Mouse (Mus musculus): ENCODE measurements around the gene Gm49369. TPM values are rescaled to one million over a fixed set of nuclear protein-coding genes. Genes with fewer than 3 reads are reported as not detected.
A peak's percentile ranks its signal among the peaks of the same experiment; 100 is the strongest.
"Not testable (repeated sequence)": the region's sequence is repeated elsewhere in the genome, so short reads cannot be mapped to it uniquely, and the experiment has no call there.

Gene Gm49369
- total and polyA plus RNA-seq, 3 experiments: 5.2 to 8.4 TPM; not detected in 1

DNA sequence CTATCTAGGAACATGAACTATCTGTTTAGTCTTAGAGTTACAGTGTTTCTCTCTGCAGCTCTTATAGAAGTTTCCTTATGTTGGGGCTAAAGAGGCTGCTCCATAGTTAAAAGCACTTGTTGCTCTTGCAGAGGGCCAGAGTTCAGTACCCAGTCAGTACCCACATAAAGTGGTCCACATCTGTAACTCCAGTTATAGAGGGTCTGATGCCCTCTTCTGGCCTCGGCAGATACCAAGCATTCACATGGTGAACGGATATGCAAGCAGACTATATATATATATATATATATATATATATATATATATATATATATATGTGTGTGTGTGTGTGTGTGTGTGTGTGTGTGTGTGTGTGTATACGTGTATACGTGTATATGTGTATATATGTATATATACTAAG, 25.5 kb upstream of the Gm49369 start:
- Histone ChIP-seq H3K9me3 (replicated peaks; ENCODE audit: low read length) (no peaks in the 10 kb centered on the region), H3K79me2 (replicated peaks; ENCODE audit: control insufficient read depth, extremely low read depth, insufficient read depth, poor library complexity, severe bottlenecking) (no peaks in the 10 kb centered on the region), H3K4me1 (ENCODE audit: control insufficient read depth in 1 of 2, insufficient read depth in 2 of 2) (no peaks in the 10 kb centered on the region), H3K27me3 (replicated peaks) (peaks cover 8% of the 10 kb centered on the region), H3K27ac (ENCODE audit: insufficient read depth, low read depth) (no peak overlapping the region), H3K4me2 (ENCODE audit: insufficient read depth, low read depth, poor library complexity, severe bottlenecking) (no peak overlapping the region), H3K9ac (ENCODE audit: insufficient read depth, low read depth) (no peak overlapping the region), H3K4me3 (replicated peaks in 1 of 3; ENCODE audit: low read depth in 2 of 3, low read length in 2 of 3, poor library complexity in 1 of 3) (no peak overlapping the region), H3K36me3 (replicated peaks in 1 of 2; ENCODE audit: control insufficient read depth in 1 of 2, insufficient read depth in 1 of 2, low read length in 1 of 2) (no peaks in the 10 kb centered on the region)
- dilution Hi-C loops (cut with MboI; ENCODE audit: extremely low pct_ligation_motif_present, extremely low pct_unique_long_range_greater_than_20kb, low sequenced_read_pairs): no loop called here
- TF ChIP-seq RAD21 (IDR thresholded peaks at IDR 0.05; ENCODE audit: low read depth, low read length): peak; percentile 24
- no peak for TF ChIP-seq GABPA (IDR thresholded peaks at IDR 0.05; ENCODE audit: insufficient replicate concordance, low read depth, low read length)
- TF ChIP-seq PAX5 (IDR thresholded peaks at IDR 0.05; ENCODE audit: low read length): no peak
- no peak for TF ChIP-seq ELF1 (IDR thresholded peaks at IDR 0.05; ENCODE audit: low read depth, low read length)
- TF ChIP-seq IRF4 (IDR thresholded peaks at IDR 0.05; ENCODE audit: low read depth, low read length): no peak
- TF ChIP-seq CTCF (conservative IDR thresholded peaks at IDR 0.05 in 1 of 2, IDR thresholded peaks at IDR 0.05 in 1 of 2; ENCODE audit: low read depth in 2 of 2, low read length in 2 of 2): peak in 1 of 2 experiments; percentile 35; a peak in 2 of 4 replicates
- TF ChIP-seq SMC3 (IDR thresholded peaks at IDR 0.05; ENCODE audit: low read depth, low read length): peak; percentile 34
- TF ChIP-seq CHD2 (IDR thresholded peaks at IDR 0.05; ENCODE audit: low read length): no peak
- in situ Hi-C loops (cut with MboI; ENCODE audit: low pct_ligation_motif_present, low pct_unique_long_range_greater_than_20kb, low sequenced_read_pairs): no loop called here
- DNase-seq (ENCODE audit: extremely low read depth): no peak

DNA sequence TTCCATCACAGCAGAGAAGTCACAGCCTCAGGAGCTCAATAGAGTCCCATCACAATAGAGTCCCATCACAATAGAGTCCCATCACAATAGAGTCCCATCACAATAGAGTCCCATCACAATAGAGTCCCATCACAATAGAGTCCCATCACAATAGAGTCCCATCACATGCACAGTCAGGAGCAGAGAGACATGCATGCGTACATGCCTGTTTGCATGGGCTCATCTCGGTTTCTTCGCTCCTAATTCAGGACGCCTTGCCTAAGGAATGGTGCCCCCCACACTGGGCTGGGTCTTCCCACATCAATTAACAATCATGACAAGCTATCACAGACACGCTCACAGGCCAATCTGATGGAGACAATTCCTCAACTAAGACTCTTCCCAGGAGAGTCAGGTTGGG, 22.7 kb upstream of the Gm49369 start:
- H3K4me3 ChIP-seq (replicated peaks in 1 of 3; ENCODE audit: low read depth in 2 of 3, low read length in 2 of 3, poor library complexity in 1 of 3); H3K9ac ChIP-seq (ENCODE audit: insufficient read depth, low read depth); in situ Hi-C loops (cut with MboI; ENCODE audit: low pct_ligation_motif_present, low pct_unique_long_range_greater_than_20kb, low sequenced_read_pairs); DNase-seq (ENCODE audit: extremely low read depth); H3K9me3 ChIP-seq (replicated peaks; ENCODE audit: low read length); H3K4me2 ChIP-seq (ENCODE audit: insufficient read depth, low read depth, poor library complexity, severe bottlenecking); H3K27ac ChIP-seq (ENCODE audit: insufficient read depth, low read depth); H3K79me2 ChIP-seq (replicated peaks; ENCODE audit: control insufficient read depth, extremely low read depth, insufficient read depth, poor library complexity, severe bottlenecking); H3K4me1 ChIP-seq (ENCODE audit: control insufficient read depth in 1 of 2, insufficient read depth in 2 of 2); H3K27me3 ChIP-seq (replicated peaks); dilution Hi-C loops (cut with MboI; ENCODE audit: extremely low pct_ligation_motif_present, extremely low pct_unique_long_range_greater_than_20kb, low sequenced_read_pairs); H3K36me3 ChIP-seq (replicated peaks in 1 of 2; ENCODE audit: control insufficient read depth in 1 of 2, insufficient read depth in 1 of 2, low read length in 1 of 2): not testable (repeated sequence)

DNA sequence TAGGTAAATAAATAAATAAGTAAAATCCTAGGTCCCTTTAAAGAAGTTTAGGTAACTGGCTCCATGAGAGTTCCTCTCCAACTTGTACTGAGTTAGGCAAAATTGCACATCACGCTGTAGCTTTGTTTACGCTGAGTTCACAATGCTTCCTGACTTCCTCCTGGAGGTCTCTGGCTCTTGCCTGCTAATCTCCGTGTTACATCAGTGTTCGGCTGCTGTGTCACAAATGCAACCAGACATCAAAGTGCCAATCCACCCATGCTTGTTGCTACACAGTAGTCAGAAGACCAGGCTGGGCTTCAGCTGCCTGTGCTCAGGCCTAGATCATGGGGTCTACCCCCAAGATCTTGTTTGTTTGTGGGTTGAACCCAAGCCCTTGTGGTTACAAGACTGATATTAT, 21.1 kb upstream of the Gm49369 start:
- TF ChIP-seq RCOR1 (conservative IDR thresholded peaks at IDR 0.05; ENCODE audit: low read depth, low read length): no peak
- TF ChIP-seq POLR2A (IDR thresholded peaks at IDR 0.05; ENCODE audit: low read depth, low read length): no peak
- TF ChIP-seq IRF4 (IDR thresholded peaks at IDR 0.05; ENCODE audit: low read depth, low read length): no peak
- no peak for TF ChIP-seq GABPA (IDR thresholded peaks at IDR 0.05; ENCODE audit: insufficient replicate concordance, low read depth, low read length)
- TF ChIP-seq USF1 (IDR thresholded peaks at IDR 0.05; ENCODE audit: low read depth, low read length): no peak
- TF ChIP-seq MEF2A (IDR thresholded peaks at IDR 0.05; ENCODE audit: borderline replicate concordance, low read depth, low read length): no peak
- TF ChIP-seq CHD1 (IDR thresholded peaks at IDR 0.05; ENCODE audit: low read depth, low read length): no peak
- TF ChIP-seq MYC (IDR thresholded peaks at IDR 0.05; ENCODE audit: low read depth, low read length): no peak

More for the DNA sequence above, 21.1 kb upstream of the Gm49369 start:
- Histone ChIP-seq H3K9me3 (replicated peaks; ENCODE audit: low read length) (no peaks in the 10 kb centered on the region), H3K79me2 (replicated peaks; ENCODE audit: control insufficient read depth, extremely low read depth, insufficient read depth, poor library complexity, severe bottlenecking) (no peaks in the 10 kb centered on the region), H3K9ac (ENCODE audit: insufficient read depth, low read depth) (no peak overlapping the region), H3K27me3 (replicated peaks) (no peaks in the 10 kb centered on the region), H3K4me3 (replicated peaks in 1 of 3; ENCODE audit: low read depth in 2 of 3, low read length in 2 of 3, poor library complexity in 1 of 3) (no peak overlapping the region), H3K27ac (ENCODE audit: insufficient read depth, low read depth) (no peak overlapping the region), H3K4me1 (ENCODE audit: control insufficient read depth in 1 of 2, insufficient read depth in 2 of 2) (peaks cover 5 to 13% of the 10 kb centered on the region in 2 experiments), H3K36me3 (replicated peaks in 1 of 2; ENCODE audit: control insufficient read depth in 1 of 2, insufficient read depth in 1 of 2, low read length in 1 of 2) (no peaks in the 10 kb centered on the region), H3K4me2 (ENCODE audit: insufficient read depth, low read depth, poor library complexity, severe bottlenecking) (no peak overlapping the region)
- DNase-seq (ENCODE audit: extremely low read depth): no peak
- in situ Hi-C loops (cut with MboI; ENCODE audit: low pct_ligation_motif_present, low pct_unique_long_range_greater_than_20kb, low sequenced_read_pairs) (no loop called here), dilution Hi-C loops (cut with MboI; ENCODE audit: extremely low pct_ligation_motif_present, extremely low pct_unique_long_range_greater_than_20kb, low sequenced_read_pairs) (no loop called here)

All from CH12.LX (cell line).